Mouse (Mus musculus): ENCODE data around the gene Sec31a. TPM values are rescaled to one million over a fixed set of nuclear protein-coding genes. Genes with fewer than 3 reads are reported as not detected.

Sec31a gene
- polyA plus RNA-seq, 1 experiment from 2014 or later = 158 TPM

- H3K27me3 ChIP-seq (replicated peaks) = no peaks in the 10 kb centered on the region
- 77% methylated on average over 6 of the region's 6 CpGs for WGBS
- no peaks in the 10 kb centered on the region for H3K36me3 ChIP-seq
- no peak overlapping the region for H3K27ac ChIP-seq
- H3K9ac ChIP-seq = no peak overlapping the region
- H3K9me3 ChIP-seq = no peaks in the 10 kb centered on the region
- ATAC-seq (ENCODE audit: insufficient read depth, low FRiP score, low read depth) = no peak
- no peaks in the 10 kb centered on the region for H3K4me1 ChIP-seq
- H3K4me3 ChIP-seq (replicated peaks) = no peak overlapping the region
- no peak overlapping the region for H3K4me2 ChIP-seq
These were observed 73.6 kb downstream of the Sec31a start for GRCm38 (mm10) chr5:100342422-100342821.

GRCm38 (mm10) chr5:100341042-100341441 lies 75.0 kb downstream of the Sec31a start:
- no peak for ATAC-seq (ENCODE audit: insufficient read depth, low FRiP score, low read depth)
- H3K4me2 ChIP-seq = no peak overlapping the region
- no peak overlapping the region for H3K4me3 ChIP-seq (replicated peaks)
- no peak overlapping the region for H3K27ac ChIP-seq
- no peaks in the 10 kb centered on the region for H3K4me1 ChIP-seq
- no peaks in the 10 kb centered on the region for H3K9me3 ChIP-seq
- no peaks in the 10 kb centered on the region for H3K36me3 ChIP-seq
- WGBS = 79% methylated on average over 7 of the region's 7 CpGs
- no peak overlapping the region for H3K9ac ChIP-seq
- no peaks in the 10 kb centered on the region for H3K27me3 ChIP-seq (replicated peaks)

GRCm38 (mm10) chr5:100337852-100338251 lies 78.2 kb downstream of the Sec31a start:
- Histone ChIP-seq H3K9ac (no peak overlapping the region), H3K27ac (no peak overlapping the region), H3K27me3 (replicated peaks) (no peaks in the 10 kb centered on the region), H3K9me3 (no peaks in the 10 kb centered on the region), H3K36me3 (no peaks in the 10 kb centered on the region), H3K4me1 (no peaks in the 10 kb centered on the region), H3K4me3 (replicated peaks) (no peak overlapping the region), H3K4me2 (no peak overlapping the region)
- WGBS = 76% methylated on average over 4 of the region's 4 CpGs
- no peak for ATAC-seq (ENCODE audit: insufficient read depth, low FRiP score, low read depth)

- Histone ChIP-seq H3K27ac (no peak overlapping the region), H3K27me3 (replicated peaks) (no peaks in the 10 kb centered on the region), H3K4me2 (no peak overlapping the region), H3K4me1 (no peaks in the 10 kb centered on the region), H3K9me3 (no peaks in the 10 kb centered on the region), H3K9ac (no peak overlapping the region), H3K36me3 (no peaks in the 10 kb centered on the region), H3K4me3 (replicated peaks) (no peak overlapping the region)
- ATAC-seq (ENCODE audit: insufficient read depth, low FRiP score, low read depth) = no peak
- WGBS = 79% methylated on average over 7 of the region's 7 CpGs
These were observed 79.2 kb downstream of the Sec31a start for GRCm38 (mm10) chr5:100336876-100337275.

- Histone ChIP-seq H3K4me3 (replicated peaks) (no peak overlapping the region), H3K27me3 (replicated peaks) (no peaks in the 10 kb centered on the region), H3K4me1 (no peaks in the 10 kb centered on the region), H3K9me3 (no peaks in the 10 kb centered on the region), H3K36me3 (no peaks in the 10 kb centered on the region), H3K9ac (no peak overlapping the region), H3K4me2 (no peak overlapping the region), H3K27ac (no peak overlapping the region)
- ATAC-seq (ENCODE audit: insufficient read depth, low FRiP score, low read depth) = no peak
- 81% methylated on average over 5 of the region's 5 CpGs for WGBS
These were observed 80.4 kb downstream of the Sec31a start for GRCm38 (mm10) chr5:100335581-100336080.

GRCm38 (mm10) chr5:100334686-100335085 lies 81.3 kb downstream of the Sec31a start:
- H3K4me2 ChIP-seq = no peak overlapping the region
- no peak for ATAC-seq (ENCODE audit: insufficient read depth, low FRiP score, low read depth)
- no peaks in the 10 kb centered on the region for H3K9me3 ChIP-seq
- H3K4me3 ChIP-seq (replicated peaks) = no peak overlapping the region
- no peaks in the 10 kb centered on the region for H3K27me3 ChIP-seq (replicated peaks)
- no peaks in the 10 kb centered on the region for H3K4me1 ChIP-seq
- no peak overlapping the region for H3K9ac ChIP-seq
- H3K27ac ChIP-seq = no peak overlapping the region
- no peaks in the 10 kb centered on the region for H3K36me3 ChIP-seq
- 60% methylated on average over 6 of the region's 6 CpGs for WGBS

DNA sequence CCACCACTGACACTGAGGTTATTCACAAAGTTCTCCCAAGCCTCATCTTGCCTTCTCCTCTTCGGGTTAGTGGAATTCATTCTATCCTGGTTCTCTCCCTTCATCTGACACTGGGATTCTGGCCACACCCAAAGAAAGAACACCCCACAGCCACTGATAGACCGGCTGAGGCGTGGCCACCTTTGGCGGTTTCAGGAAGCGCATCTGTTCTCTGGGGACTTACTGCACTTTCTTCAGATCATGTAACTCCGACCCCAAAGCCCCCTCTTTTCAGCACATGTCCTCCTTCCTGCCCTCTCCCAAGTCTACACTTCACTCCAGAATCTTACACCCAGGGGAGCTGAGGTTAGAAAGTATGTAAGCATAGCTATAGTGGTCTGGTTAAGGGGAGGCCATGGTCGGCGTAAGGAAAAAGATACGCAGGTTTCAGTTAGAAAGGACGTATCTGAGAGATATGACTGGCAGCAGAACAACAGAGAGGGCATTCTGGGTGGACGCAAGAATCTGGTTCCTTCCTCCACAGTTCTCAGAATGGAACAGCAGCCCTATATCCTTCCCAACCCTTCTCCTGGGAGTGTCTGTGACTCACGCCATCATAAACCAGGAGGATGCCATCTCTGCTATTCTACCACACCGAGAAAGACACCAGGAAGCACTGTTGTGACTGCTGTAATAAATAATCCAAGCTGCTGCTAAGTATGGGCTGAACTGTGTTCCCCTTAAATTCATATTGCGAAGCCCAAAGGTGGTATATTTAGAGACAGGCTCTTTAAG lies 82.2 kb downstream of the Sec31a start:
- ATAC-seq (ENCODE audit: insufficient read depth, low FRiP score, low read depth) = no peak
- Histone ChIP-seq H3K9ac (no peak overlapping the region), H3K27ac (no peak overlapping the region), H3K4me1 (no peaks in the 10 kb centered on the region), H3K4me2 (no peak overlapping the region), H3K9me3 (no peaks in the 10 kb centered on the region), H3K36me3 (no peaks in the 10 kb centered on the region), H3K4me3 (replicated peaks) (no peak overlapping the region), H3K27me3 (replicated peaks) (no peaks in the 10 kb centered on the region)
- 54% methylated on average over 14 of the region's 14 CpGs for WGBS

DNA sequence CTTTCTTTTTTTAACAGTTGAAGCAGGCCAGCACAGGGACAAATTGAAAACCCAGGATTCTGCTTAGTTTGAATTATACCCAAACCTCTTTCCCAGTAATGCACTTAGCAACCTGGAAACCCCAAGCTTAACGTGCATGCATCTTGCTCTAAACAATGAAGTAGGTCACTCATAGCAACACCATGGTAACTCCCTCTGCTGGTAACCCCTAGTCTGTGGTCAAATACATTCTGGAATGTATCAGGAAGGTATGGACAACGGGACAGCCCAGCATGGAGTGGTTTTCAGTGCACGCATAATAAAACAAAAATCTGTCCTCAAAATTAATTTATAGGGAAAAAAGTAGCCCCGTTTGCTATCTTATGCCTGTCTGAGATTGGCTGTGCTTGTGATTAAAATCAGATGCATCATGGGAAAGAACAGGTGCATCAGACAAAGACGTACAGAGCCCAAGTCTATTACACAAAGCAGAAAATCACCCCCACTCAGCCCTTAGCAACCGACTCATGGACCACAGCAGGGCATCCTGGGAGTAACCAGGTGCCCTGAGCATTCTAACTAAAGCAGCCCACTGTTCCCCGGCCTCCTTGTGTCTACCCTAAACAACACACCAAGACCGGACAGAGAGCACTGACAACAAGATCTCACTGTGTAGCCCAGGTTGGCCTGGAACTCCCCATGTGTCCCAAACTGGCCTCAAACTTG lies 83.6 kb downstream of the Sec31a start:
- Histone ChIP-seq H3K27me3 (replicated peaks) (no peaks in the 10 kb centered on the region), H3K4me2 (no peak overlapping the region), H3K4me3 (replicated peaks) (no peak overlapping the region), H3K4me1 (no peaks in the 10 kb centered on the region), H3K9me3 (no peaks in the 10 kb centered on the region), H3K9ac (no peak overlapping the region), H3K27ac (no peak overlapping the region), H3K36me3 (no peaks in the 10 kb centered on the region)
- 66% methylated on average over 8 of the region's 8 CpGs for WGBS
- no peak for ATAC-seq (ENCODE audit: insufficient read depth, low FRiP score, low read depth)

DNA sequence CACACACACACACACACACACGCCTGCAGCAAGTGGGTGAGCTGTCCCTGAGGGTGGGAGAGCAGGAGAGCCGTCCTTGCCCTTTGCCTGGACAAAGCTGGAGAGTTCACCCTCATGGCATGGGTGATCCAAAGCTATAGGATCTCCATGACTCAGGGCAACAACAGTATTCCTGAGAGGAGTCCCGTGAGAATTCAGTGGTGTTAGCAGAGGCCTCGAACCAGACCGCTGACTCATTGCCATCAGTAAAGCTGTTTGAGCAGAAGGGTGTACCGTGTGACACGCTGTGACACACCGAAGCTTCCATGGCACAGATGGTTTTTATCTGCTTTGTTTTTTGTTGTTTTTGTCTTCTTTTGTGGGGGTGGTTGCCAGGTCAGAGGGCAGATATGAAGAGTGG lies 84.4 kb downstream of the Sec31a start:
- WGBS = 75% methylated on average over 8 of the region's 8 CpGs
- no peak for ATAC-seq (ENCODE audit: insufficient read depth, low FRiP score, low read depth)

DNA sequence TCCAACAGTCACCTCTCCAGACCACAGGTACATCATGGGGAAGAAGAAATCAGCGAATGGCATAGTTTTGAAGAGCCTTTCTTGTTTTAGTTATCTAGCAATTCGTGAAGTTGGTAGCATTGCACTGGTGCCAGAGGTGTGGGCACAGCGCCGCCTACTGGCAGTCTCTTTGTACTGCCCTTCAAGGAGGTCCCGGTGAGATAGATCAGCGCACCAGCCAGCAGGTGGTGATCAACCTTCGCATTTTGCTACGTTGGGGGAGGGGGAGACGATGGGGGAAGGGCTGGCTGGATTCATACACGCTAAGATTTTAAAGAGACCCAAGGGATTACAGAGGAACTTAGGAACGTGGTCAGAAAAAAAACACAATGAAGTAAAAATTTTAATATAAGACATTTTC lies 94.0 kb downstream of the Sec31a start:
- Histone ChIP-seq H3K9me3 (no peaks in the 10 kb centered on the region), H3K27ac (no peak overlapping the region), H3K9ac (no peak overlapping the region), H3K36me3 (no peaks in the 10 kb centered on the region), H3K4me3 (replicated peaks) (no peak overlapping the region), H3K4me2 (no peak overlapping the region), H3K27me3 (replicated peaks) (no peaks in the 10 kb centered on the region), H3K4me1 (0 out of 2 replicates have a peak, but pooled peaks cover 3% of the 10 kb centered on the region)
- ATAC-seq (ENCODE audit: insufficient read depth, low FRiP score, low read depth) = no peak; the same call in 1 of the 2 replicates
- WGBS = 0% methylated on average over 11 of the region's 11 CpGs

More for the DNA sequence above, 84.4 kb downstream of the Sec31a start:
- Histone ChIP-seq H3K27ac (no peak overlapping the region), H3K27me3 (replicated peaks) (no peaks in the 10 kb centered on the region), H3K4me1 (no peaks in the 10 kb centered on the region), H3K36me3 (no peaks in the 10 kb centered on the region), H3K4me2 (no peak overlapping the region), H3K9me3 (no peaks in the 10 kb centered on the region), H3K9ac (no peak overlapping the region), H3K4me3 (replicated peaks) (no peak overlapping the region)

GRCm38 (mm10) chr5:100317842-100318241 lies 98.2 kb downstream of the Sec31a start:
- H3K9me3 ChIP-seq = no peaks in the 10 kb centered on the region
- no peak overlapping the region for H3K27ac ChIP-seq
- 0 out of 2 replicates have a peak, but pooled peaks cover 3% of the 10 kb centered on the region for H3K4me1 ChIP-seq
- H3K27me3 ChIP-seq (replicated peaks) = no peaks in the 10 kb centered on the region
- WGBS = 49% methylated on average over 7 of the region's 7 CpGs
- H3K4me2 ChIP-seq = no peak overlapping the region
- H3K36me3 ChIP-seq = no peaks in the 10 kb centered on the region
- no peak overlapping the region for H3K9ac ChIP-seq
- H3K4me3 ChIP-seq (replicated peaks) = no peak overlapping the region
- no peak for ATAC-seq (ENCODE audit: insufficient read depth, low FRiP score, low read depth)

GRCm38 (mm10) chr5:100317010-100317409 lies 99.0 kb downstream of the Sec31a start:
- WGBS = 51% methylated on average over 18 of the region's 18 CpGs

More at GRCm38 (mm10) chr5:100317010-100317409, 99.0 kb downstream of the Sec31a start:
- H3K36me3 ChIP-seq = no peaks in the 10 kb centered on the region
- no peaks in the 10 kb centered on the region for H3K9me3 ChIP-seq
- no peaks in the 10 kb centered on the region for H3K27me3 ChIP-seq (replicated peaks)
- H3K9ac ChIP-seq = no peak overlapping the region
- H3K27ac ChIP-seq = no peak overlapping the region
- no peak overlapping the region for H3K4me2 ChIP-seq
- no peak overlapping the region for H3K4me3 ChIP-seq (replicated peaks)
- H3K4me1 ChIP-seq = 0 out of 2 replicates have a peak, but pooled peaks cover 3% of the 10 kb centered on the region
- ATAC-seq (ENCODE audit: insufficient read depth, low FRiP score, low read depth) = no peak

Measured in stomach, embryonic 15.5 days (tissue).